Mouse (Mus musculus) layer of hippocampus, postnatal 14 days (tissue): ENCODE data around the gene Snx14. TPM values are rescaled to one million over a fixed set of nuclear protein-coding genes. Genes with fewer than 3 reads are reported as not detected.
"Not testable (repeated sequence)": the region's sequence is repeated elsewhere in the genome, so short reads cannot be mapped to it uniquely, and the experiment has no call there.

Source experiments
- DNase-seq, 2 experiments: peaks; one replicate each; pipeline ENCODE4 v3.0.0; 2021 to 2022; ENCODE audit warnings: low spot score in 2 of 2, mixed read lengths in 1 of 2
- long read RNA-seq, 2 experiments: library from polyadenylated mRNA; stranded (forward); transcript quantifications; one replicate each; pipeline ENCODE4 v2.0.0; 2021
- total RNA-seq, 2 experiments: library from RNA; stranded (reverse); gene quantifications; 2 replicates each; pipeline ENCODE4 v1.2.3; 2021

Snx14 gene
- 10 to 100 TPM; 50.1 to 50.2 TPM for total RNA-seq
- long read RNA-seq, experiment 1, transcript Snx14-207 (29 exons, 3,082 nt) = major isoform, 17 of 26 reads
- long read RNA-seq, experiment 1, transcript Snx14-204 (28 exons, 3,109 nt) = minor isoform, 6 of 26 reads
- long read RNA-seq, experiment 1, partial matches to known transcripts = 1 of 26 reads
- long read RNA-seq, experiment 1, other reads (novel, unspliced or antisense) = 2 of 26 reads
- long read RNA-seq, experiment 2, transcript Snx14-207 (29 exons, 3,082 nt) = major isoform, 21 of 34 reads
- long read RNA-seq, experiment 2, transcript Snx14-204 (28 exons, 3,109 nt) = minor isoform, 5 of 34 reads
- long read RNA-seq, experiment 2, partial matches to known transcripts = 4 of 34 reads
- long read RNA-seq, experiment 2, other reads (novel, unspliced or antisense) = 4 of 34 reads

- peak; percentile 97 for DNase-seq
These were observed at the start of gene Snx14 for GRCm38 (mm10) chr9:88438555-88439237. Gene Snx14, minus strand, starts transcription at chr9:88438958.

DNA sequence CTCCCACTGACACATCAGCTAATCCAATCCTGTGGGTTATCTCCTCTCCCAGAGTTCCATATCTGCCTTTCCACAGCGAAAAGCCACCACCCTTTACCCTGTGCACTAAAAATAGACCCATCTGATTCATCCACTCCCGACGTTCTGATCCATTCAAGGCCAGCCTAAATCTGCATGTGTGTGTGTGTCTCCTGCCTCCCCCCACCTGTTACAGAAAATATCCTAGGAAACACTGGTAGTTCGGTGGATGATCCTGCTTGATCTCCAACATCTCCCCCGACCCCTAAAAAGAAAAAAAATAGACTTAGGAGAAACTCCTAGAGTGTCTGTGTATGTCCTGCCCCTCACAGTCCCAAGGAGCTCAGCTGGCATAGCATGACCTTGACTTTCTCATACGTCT, 45.8 kb upstream of the Snx14 start:
- DNase-seq = no peak

DNA sequence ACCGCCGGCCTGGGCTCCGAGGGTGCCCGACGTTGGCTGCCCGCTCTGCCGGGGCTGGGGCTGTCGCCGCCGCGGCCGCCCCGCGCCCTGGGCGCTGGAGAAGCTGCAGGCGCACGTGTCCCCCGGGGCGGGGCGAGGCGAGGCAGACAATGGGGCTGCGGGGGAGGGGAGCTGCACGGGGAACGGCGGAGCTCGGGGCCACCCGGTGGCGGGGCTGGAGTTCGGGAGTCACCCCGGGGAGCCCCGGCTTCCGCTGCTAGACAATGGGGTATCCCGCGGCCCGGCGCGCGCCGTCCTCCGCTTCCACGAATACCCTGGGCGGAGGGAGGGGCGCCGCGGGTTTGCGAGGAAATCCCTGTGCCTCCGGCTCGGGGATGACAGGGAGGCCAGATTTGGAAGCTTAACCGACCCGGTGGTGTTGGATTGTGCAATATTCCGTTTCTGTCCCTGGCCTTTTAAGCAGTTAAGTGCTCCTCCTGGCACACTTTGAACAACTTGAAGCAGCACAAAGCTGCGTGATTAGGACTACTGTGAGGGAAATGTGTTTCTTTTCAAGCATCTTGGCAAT, 44.2 kb upstream of the Snx14 start:
- DNase-seq = peak; percentile 84 to 88

GRCm38 (mm10) chr9:88482230-88482828, 43.6 kb upstream of the Snx14 start, which contains the start of gene Syncrip:
Gene Syncrip, minus strand, starts transcription at chr9:88482574.
- DNase-seq = peak; percentile 93 to 95

DNA sequence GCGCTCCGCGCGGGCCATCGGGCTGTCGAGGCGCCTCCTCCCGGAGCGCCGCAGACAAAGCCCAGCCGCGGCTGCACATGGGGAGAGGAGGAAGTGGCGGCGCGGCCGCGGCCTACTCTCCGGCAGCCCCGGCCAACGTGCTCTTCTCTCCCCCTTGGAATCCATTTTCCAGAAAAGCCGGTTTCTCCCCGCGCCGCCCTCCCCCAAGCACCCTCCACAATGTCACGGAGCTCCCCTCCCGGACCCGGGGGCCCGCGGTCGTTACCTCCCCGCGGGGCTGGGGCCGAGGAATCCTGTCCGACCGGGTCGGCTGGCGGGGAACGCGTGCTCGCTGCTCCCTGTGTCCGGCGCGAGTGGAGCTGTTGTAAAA, 43.0 kb upstream of the Snx14 start:
- peak; percentile 50 to 59 for DNase-seq

GRCm38 (mm10) chr9:88481061-88481790, 42.5 kb upstream of the Snx14 start:
- DNase-seq = peak; percentile 39 to 40

- no peak for DNase-seq
These were observed 41.4 kb upstream of the Snx14 start for GRCm38 (mm10) chr9:88480120-88480519.

- no peak for DNase-seq
These were observed 37.4 kb upstream of the Snx14 start for GRCm38 (mm10) chr9:88476138-88476537.

DNA sequence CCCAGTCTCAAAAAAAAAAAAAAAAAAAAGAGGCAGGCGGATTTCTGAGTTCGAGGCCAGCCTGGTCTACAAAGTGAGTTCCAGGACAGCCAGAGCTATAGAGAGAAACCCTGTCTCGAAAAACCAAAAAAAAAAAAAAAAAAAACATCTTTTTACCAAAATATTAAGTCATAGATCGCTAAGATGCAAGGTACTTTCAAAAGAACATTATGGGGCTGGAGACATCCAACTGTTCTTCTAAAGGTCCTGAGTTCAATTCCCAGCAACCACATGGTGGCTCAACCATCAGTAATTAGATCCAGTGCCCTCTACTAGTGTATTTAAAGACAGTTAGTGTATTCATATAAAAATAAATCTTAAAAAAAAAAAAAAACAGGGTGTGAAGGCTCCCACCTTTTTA, 22.3 kb upstream of the Snx14 start:
- DNase-seq = not testable (repeated sequence)

GRCm38 (mm10) chr9:88439991-88440390, 1.2 kb upstream of the Snx14 start:
- DNase-seq = no peak

DNA sequence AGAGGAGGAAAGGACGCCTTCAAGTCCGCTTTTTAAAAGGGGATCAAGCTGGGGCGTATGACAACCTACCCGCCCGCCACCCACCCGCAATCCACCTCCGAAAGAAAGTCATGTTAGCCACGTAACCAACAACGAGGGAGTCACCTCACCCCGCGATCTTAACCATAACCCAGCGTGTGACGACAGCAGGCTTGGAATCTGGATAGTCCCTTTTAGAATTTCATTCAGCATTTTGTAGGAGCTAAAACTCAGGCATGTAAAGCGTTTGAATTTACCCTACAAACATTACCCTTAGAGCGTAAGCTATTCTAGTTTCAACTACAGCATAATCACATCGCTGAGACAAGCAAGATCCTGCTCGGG, 461 bp upstream of the Snx14 start:
- DNase-seq = no peak

- DNase-seq = peak in 1 of 2 experiments; percentile 10
These were observed 562 bp downstream of the Snx14 start for GRCm38 (mm10) chr9:88438237-88438554.

- no peak for DNase-seq
These were observed 1.2 kb downstream of the Snx14 start for GRCm38 (mm10) chr9:88437342-88438236.

DNA sequence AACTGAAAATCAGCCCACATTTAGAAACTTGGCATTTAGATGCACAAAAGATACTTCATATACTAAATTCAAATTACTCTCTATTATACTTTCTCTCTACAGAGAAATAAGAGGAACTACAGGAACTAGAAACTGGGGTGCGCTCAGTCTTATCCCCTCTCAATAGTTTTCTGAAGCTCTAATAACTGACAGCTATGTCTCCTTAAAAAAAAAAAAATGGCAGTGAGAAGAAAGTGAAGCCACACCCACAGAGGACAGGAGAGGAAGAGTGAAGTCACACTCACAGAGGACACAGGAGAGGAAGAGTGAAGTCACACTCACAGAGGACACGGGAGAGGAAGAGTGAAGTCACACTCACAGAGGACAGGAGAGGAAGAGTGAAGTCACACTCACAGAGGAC, 14.4 kb downstream of the Snx14 start:
- DNase-seq = no peak

DNA sequence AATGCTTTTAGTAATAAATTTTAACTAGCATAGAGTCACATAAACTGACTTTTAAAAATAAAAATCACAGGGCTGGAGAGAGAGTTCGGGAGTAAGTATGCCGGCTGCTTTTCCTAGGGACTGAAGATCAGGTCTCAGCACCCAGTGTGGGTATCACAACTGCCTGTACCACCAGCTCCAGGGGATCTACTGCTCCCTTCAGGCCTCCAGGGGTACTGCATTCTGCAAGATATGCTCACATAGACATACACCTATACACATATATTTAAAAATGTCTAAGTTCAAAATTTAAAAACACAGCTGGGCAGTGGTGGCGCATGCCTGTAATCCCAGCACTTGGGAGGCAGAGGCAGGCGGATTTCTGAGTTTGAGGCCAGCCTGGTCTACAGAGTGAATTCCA, 16.3 kb downstream of the Snx14 start:
- no peak for DNase-seq

DNA sequence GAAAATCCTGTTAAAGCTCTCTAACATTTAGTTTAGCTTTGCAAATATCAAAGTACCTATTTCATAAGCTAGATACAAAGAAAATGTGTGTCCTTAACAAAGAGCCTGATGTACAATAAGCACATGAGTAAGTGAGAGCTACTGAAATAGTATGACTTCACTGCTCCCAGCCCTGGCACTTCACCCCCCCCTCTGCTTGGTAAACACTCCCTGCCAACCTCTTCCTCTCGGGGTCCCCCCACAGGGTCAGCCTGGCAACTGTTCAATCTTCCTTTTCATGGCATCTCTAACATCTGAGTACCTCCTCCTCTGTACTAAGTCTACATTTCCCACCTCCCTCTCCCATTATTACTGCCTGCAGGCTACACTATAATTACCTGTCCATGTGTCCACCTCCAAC, 22.0 kb downstream of the Snx14 start:
- no peak for DNase-seq

GRCm38 (mm10) chr9:88409978-88410377, 28.8 kb downstream of the Snx14 start:
- DNase-seq = no peak

DNA sequence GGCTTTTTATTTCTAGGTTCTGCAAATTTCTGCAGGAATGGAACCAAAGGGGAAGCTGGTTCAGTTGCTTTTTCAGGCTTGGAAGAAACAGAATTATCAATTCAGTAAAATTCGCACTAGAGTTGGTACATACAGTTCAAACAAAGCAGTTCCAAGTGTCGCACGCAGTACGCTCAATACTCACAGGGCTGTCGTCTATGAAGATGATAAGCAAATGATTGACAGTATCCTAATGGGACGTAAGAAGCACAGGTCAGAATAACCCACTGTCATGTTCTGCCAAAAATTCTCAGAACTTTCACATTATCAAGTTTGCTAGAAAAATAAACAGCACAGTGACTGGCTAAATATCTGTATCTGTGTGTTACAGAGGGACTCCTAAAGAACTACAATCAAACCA, 34.2 kb downstream of the Snx14 start:
- no peak for DNase-seq

GRCm38 (mm10) chr9:88404088-88404487, 34.7 kb downstream of the Snx14 start:
- peak in 1 of 2 experiments; percentile 21 for DNase-seq

DNA sequence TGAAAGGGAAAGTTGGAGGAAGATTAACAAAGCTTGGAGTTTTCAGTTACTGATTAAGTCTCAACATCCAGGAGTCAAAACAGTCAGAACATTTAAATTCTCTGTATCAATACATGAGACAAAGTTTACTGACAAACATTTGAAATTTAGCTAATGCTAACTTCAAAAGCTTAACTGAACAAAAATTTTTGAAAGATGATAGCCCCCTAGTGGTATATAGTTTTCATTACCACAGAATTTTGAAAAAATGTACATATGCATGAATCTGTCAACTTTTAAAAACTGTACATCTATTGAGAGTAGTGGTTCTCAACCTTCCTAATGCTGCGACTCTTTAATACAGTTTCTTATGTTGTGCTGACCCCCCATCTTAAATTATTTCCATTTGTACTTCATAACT, 40.3 kb downstream of the Snx14 start:
- DNase-seq = no peak
